Mouse (Mus musculus) liver, adult 2 months (tissue): ENCODE data around the gene Fgf11.

Source experiments
- CTCF ChIP-seq: fragments of 200-500 bp; IDR thresholded peaks from 2 replicates; pipeline ENCODE4 v1.5.1; 2011; ENCODE audit warnings: low read depth, low read length, control low read depth
- POLR2A ChIP-seq: fragments of 200-500 bp; IDR thresholded peaks from 2 replicates; pipeline ENCODE4 v1.6.1; 2011; ENCODE audit warnings: low read length, control low read depth; ENCODE audit not compliant: insufficient read depth; ENCODE audit errors: extremely low read depth

DNA sequence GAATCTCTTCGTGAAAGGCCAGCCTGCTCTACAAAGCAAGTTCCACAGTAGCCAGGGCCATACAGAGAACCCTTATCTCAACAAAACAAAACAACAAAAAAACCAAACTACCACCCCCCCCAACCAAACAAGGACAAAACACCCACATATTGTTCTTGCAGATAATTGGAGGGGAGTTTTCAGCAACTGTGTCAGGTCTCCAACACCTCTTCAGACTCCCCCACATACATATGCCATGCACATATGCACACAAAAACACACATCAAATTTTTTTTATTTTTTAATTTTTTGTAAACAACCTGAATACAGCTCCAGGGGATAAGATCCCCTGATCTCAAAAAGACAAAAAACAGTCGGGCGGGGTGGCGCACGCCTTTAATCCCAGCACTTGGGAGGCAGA lies 47.4 kb downstream of the Fgf11 start:
- TF ChIP-seq CTCF (no peak), POLR2A (no peak)
